8 mouse cellular contexts compared by ENCODE assay signal in the genomic region with DNA sequence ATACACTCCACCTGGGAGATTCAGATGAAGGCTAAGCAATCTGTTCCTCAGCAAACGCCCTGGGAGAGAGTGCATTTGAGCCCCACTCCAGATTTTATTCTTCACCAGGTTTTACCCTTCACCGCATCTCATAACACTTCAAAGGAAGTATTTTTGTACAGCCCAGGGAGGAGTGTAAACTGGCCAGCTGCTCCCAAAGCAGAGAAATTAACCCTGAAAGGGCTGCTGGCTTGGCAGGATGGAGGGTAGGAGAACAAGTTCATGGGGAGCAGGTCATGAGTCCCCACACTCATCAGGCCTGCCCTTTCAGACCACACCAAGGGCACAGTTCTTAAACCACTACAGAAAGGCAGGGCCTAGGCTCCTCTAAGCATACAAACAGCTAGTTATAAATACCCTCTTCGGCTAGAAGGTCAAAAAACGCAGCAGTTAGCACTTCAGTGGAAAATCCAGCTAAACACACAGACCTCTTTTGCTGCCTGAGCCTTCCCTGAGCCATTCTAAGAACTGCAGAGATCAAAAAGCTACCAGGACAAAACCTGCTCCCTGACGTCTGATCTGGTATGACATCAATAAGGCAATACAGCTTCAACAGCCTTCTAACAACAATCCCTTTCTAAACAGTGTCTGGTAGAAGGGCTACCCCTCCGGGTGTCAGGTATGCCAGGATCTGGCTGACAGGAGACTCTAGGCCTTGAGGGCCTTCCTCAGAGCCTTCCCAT. TPM values are rescaled to one million over a fixed set of nuclear protein-coding genes. Genes with fewer than 3 reads are reported as not detected.
DNase-seq lines count a peak whose midpoint lies in the region; ATAC-seq and TF ChIP-seq lines count a peak whose summit lies in the region.

No protein-coding gene starts in this region.

- H3K9ac ChIP-seq in forebrain, embryonic 11.5 days (ENCODE audit: low read length): no peak overlapping the region; the same call in 1 of the 2 replicates
- H3K9ac ChIP-seq in hindbrain, postnatal 0 days (replicated peaks; ENCODE audit: low read length): no peak overlapping the region; the same call in 1 of the 2 replicates
- H3K9ac ChIP-seq in midbrain, embryonic 15.5 days: no peak overlapping the region

- H3K27ac ChIP-seq in forebrain, embryonic 11.5 days (ENCODE audit: low read depth, low read length): peak overlapping the region; percentile 42
- peak overlapping the region; percentile 76 for H3K27ac ChIP-seq in hindbrain, postnatal 0 days
- H3K27ac ChIP-seq in midbrain, embryonic 15.5 days: peak overlapping the region; percentile 72

- WGBS in forebrain, embryonic 11.5 days: 14% methylated on average over 6 of the region's 6 CpGs
- WGBS in hindbrain, postnatal 0 days: 26% methylated on average over 6 of the region's 6 CpGs
- WGBS in midbrain, embryonic 15.5 days: 11% methylated on average over 6 of the region's 6 CpGs

- intact Hi-C loops in left cerebral cortex, postnatal 14 days (cut with DNase I): no loop called here

- H3K27me3 ChIP-seq in forebrain, embryonic 11.5 days (ENCODE audit: control insufficient read depth, insufficient read depth, low read length): no peaks in the 10 kb centered on the region
- no peaks in the 10 kb centered on the region for H3K27me3 ChIP-seq in hindbrain, postnatal 0 days (ENCODE audit: insufficient read depth, low read length)
- H3K27me3 ChIP-seq in midbrain, embryonic 15.5 days (replicated peaks): no peaks in the 10 kb centered on the region

- DNase-seq in right cerebral cortex, adult 18-20 months: peak; percentile 44
- no peak for DNase-seq in right cerebral cortex, postnatal 4 days
- DNase-seq in forebrain, embryonic 11.5 days (ENCODE audit: low spot score): no peak
- DNase-seq in hindbrain, postnatal 0 days (ENCODE audit: low spot score): peak; percentile 63
- peak; percentile 30 to 71 for DNase-seq in left cerebral cortex, postnatal 14 days (ENCODE audit: low spot score in 2 of 2)
- no peak for DNase-seq in spleen, postnatal 10 days (ENCODE audit: low spot score in 2 of 2)

- peaks cover 29% of the 10 kb centered on the region for H3K4me1 ChIP-seq in forebrain, embryonic 11.5 days (replicated peaks; ENCODE audit: control insufficient read depth, insufficient read depth, low read length)
- peaks cover 42% of the 10 kb centered on the region for H3K4me1 ChIP-seq in hindbrain, postnatal 0 days (ENCODE audit: insufficient read depth, low read length)
- peaks cover 41% of the 10 kb centered on the region for H3K4me1 ChIP-seq in midbrain, embryonic 15.5 days

- ATAC-seq in forebrain, embryonic 11.5 days (replicated peaks; ENCODE audit: low FRiP score): peak; percentile 44; the same call in 1 of the 2 replicates
- peak; percentile 80 for ATAC-seq in hindbrain, postnatal 0 days
- peak; percentile 65 for ATAC-seq in midbrain, embryonic 15.5 days (replicated peaks)
- ATAC-seq in monocyte, adult 5-6 weeks (replicated peaks; ENCODE audit: insufficient number of reproducible peaks, low FRiP score, low TSS enrichment, poor library complexity, severe bottlenecking): no peak

- no peak overlapping the region for H3K4me3 ChIP-seq in forebrain, embryonic 11.5 days (ENCODE audit: low read depth, low read length)
- H3K4me3 ChIP-seq in hindbrain, postnatal 0 days (ENCODE audit: low read length): no peak overlapping the region
- H3K4me3 ChIP-seq in midbrain, embryonic 15.5 days: no peak overlapping the region

- peak overlapping the region; percentile 15; the same call in 1 of the 2 replicates for H3K4me2 ChIP-seq in forebrain, embryonic 11.5 days (ENCODE audit: low read depth, low read length, severe bottlenecking)
- no peak overlapping the region for H3K4me2 ChIP-seq in hindbrain, postnatal 0 days (ENCODE audit: low read depth, low read length)
- no peak overlapping the region for H3K4me2 ChIP-seq in midbrain, embryonic 15.5 days

- H3K9me3 ChIP-seq in forebrain, embryonic 11.5 days (ENCODE audit: control insufficient read depth, low read length): no peaks in the 10 kb centered on the region
- H3K9me3 ChIP-seq in hindbrain, postnatal 0 days (ENCODE audit: low read length): no peaks in the 10 kb centered on the region
- no peaks in the 10 kb centered on the region for H3K9me3 ChIP-seq in midbrain, embryonic 15.5 days

- TF ChIP-seq CTCF in hindbrain, postnatal 0 days (IDR thresholded peaks at IDR 0.05; ENCODE audit: low read depth): no peak

- no peaks in the 10 kb centered on the region for H3K36me3 ChIP-seq in forebrain, embryonic 11.5 days (ENCODE audit: control insufficient read depth, insufficient read depth, low read length)
- no peaks in the 10 kb centered on the region for H3K36me3 ChIP-seq in hindbrain, postnatal 0 days (ENCODE audit: insufficient read depth, low read length)
- no peaks in the 10 kb centered on the region for H3K36me3 ChIP-seq in midbrain, embryonic 15.5 days (replicated peaks)

RNA-seq across cellular contexts. Expression of gene Znrf3, which starts 28.9 kb away (rescaled TPM):
- polyA plus RNA-seq in forebrain, embryonic 11.5 days (2014; fragmentation: Nextera tagmentation; extraction: Ambion mirVana): 11.7 and 12.9 TPM in 2 replicates
- 13.6 and 17.1 TPM in 2 replicates for total RNA-seq in hindbrain, postnatal 0 days (2014; rRNA removed)
- polyA plus RNA-seq in hindbrain, postnatal 0 days (2015; fragmentation: Nextera tagmentation; extraction: Ambion mirVana): 9.9 and 10.2 TPM in 2 replicates
- 10 to 100 TPM; 22.1 to 23.9 TPM for total RNA-seq in left cerebral cortex, postnatal 14 days (2021)
- 7.1 and 7.8 TPM in 2 replicates for polyA plus RNA-seq in midbrain, embryonic 15.5 days (2015; fragmentation: Nextera tagmentation; extraction: Ambion mirVana)
- total RNA-seq in monocyte, adult 5-6 weeks (2017): 3.1 to 7.9 TPM (median 3.1 TPM) in 3 replicates

Comparison
In these comparisons a context has a peak if more than half of its experiments do, and no peak if none do; other contexts are left out.
1. DNase-seq: peak in right cerebral cortex, adult 18-20 months (single experiment), hindbrain, postnatal 0 days (single experiment) and left cerebral cortex, postnatal 14 days (2 of 2); none in right cerebral cortex, postnatal 4 days (single experiment), forebrain, embryonic 11.5 days (single experiment) and spleen, postnatal 10 days (0 of 2).
2. Peak in every context shown above with its lines, with median percentiles within 50 percentile points of each other: H3K27ac ChIP-seq.